Mouse (Mus musculus) lung, postnatal 0 days (tissue): ENCODE measurements around the gene Rps6ka2. TPM values are rescaled to one million over a fixed set of nuclear protein-coding genes. Genes with fewer than 3 reads are reported as not detected.

Experiments used
- ATAC-seq: fragments of 200-750 bp; cut with Nextera tagmentation; 2 replicates; pipeline ENCODE4 v1.8.0; 2017; ENCODE audit warnings: moderate library complexity
- DNase-seq: peaks from one replicate; pipeline ENCODE4 v3.0.0-alpha.2; 2016; ENCODE audit warnings: low spot score
- H3K27ac ChIP-seq: fragments of 300-500 bp; sonication (generic); 2 replicates; pipeline ENCODE4 v1.5.1; 2014; ENCODE audit warnings: antibody characterized with exemption, mild to moderate bottlenecking, low read length, mixed read lengths
- H3K27me3 ChIP-seq: fragments of 300-500 bp; sonication (generic); replicated peaks from 2 replicates; pipeline ENCODE4 v1.6.1; 2014; ENCODE audit warnings: low read length, mixed read lengths; ENCODE audit not compliant: insufficient read depth
- H3K36me3 ChIP-seq: fragments of 300-500 bp; sonication (generic); 2 replicates; pipeline ENCODE4 v1.6.1; 2014; ENCODE audit warnings: low read length, mixed read lengths; ENCODE audit not compliant: insufficient read depth
- H3K4me1 ChIP-seq: fragments of 300-500 bp; sonication (generic); 2 replicates; pipeline ENCODE4 v1.6.1; 2014; ENCODE audit warnings: antibody characterized with exemption, low read depth, low read length, mixed read lengths; ENCODE audit not compliant: insufficient read depth
- H3K4me2 ChIP-seq: fragments of 300-500 bp; sonication (generic); replicated peaks from 2 replicates; pipeline ENCODE4 v1.6.1; 2014; ENCODE audit warnings: low read depth, mild to moderate bottlenecking, low read length, moderate library complexity, mixed read lengths
- H3K4me3 ChIP-seq: fragments of 300-500 bp; sonication (generic); 2 replicates; pipeline ENCODE4 v1.5.1; 2014; ENCODE audit warnings: low read depth, low read length
- H3K9ac ChIP-seq: fragments of 300-500 bp; sonication (generic); replicated peaks from 2 replicates; pipeline ENCODE4 v1.6.1; 2014; ENCODE audit warnings: low read depth, mild to moderate bottlenecking
- H3K9me3 ChIP-seq: fragments of 300-500 bp; sonication (generic); 2 replicates; pipeline ENCODE4 v1.6.1; 2016; ENCODE audit warnings: low read length, mixed read lengths
- CTCF ChIP-seq: IDR thresholded peaks from 2 replicates; pipeline ENCODE4 v1.5.1; 2016; ENCODE audit warnings: antibody characterized with exemption, mild to moderate bottlenecking
- EP300 ChIP-seq: IDR thresholded peaks from 2 replicates; pipeline ENCODE4 v1.6.1; 2016; ENCODE audit warnings: antibody characterized with exemption, mild to moderate bottlenecking, control low read depth
- WGBS: fragments of 180-500 bp; shearing (Covaris S2); extraction: QIAGEN DNeasy Blood & Tissue Kit; methylation state at CpG from one replicate; pipeline ENCODE4 v1.1.7; 2014; 5-methylcytosine and 5-hydroxymethylcytosine counted together
- polyA plus RNA-seq: library from polyadenylated mRNA; unstranded; fragments of >200 nt; fragmentation: Nextera tagmentation; extraction: Ambion mirVana; gene quantifications from 2 replicates; pipeline ENCODE4 v1.2.1, GENCODE M21; 2015

The Rps6ka2 gene
- polyA plus RNA-seq, 1 experiment from 2014 or later = 7.1 TPM

DNA sequence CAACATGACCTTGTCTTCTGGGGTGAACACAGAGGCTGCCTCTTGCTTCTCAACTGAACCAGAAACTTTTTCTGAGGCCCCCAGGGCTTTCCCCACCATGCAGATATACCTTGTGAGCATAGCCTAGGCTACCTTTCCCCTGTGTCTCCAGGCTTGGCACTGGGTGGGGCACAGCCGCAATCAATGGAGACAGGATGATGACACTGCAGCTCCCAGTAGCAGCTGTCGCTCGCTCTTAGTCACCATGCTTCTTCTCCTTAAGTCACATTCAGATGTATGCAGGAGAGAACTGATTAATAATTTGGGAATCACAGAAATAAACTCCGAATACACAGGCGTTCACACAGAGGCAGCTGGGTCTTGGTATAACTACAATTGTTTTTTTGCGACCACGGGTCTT is 4.4 kb upstream of the Rps6ka2 start:
- WGBS = 91% methylated on average over 7 of the region's 7 CpGs
- TF ChIP-seq EP300 = no peak
- TF ChIP-seq CTCF = no peak
- ATAC-seq = no peak

DNA sequence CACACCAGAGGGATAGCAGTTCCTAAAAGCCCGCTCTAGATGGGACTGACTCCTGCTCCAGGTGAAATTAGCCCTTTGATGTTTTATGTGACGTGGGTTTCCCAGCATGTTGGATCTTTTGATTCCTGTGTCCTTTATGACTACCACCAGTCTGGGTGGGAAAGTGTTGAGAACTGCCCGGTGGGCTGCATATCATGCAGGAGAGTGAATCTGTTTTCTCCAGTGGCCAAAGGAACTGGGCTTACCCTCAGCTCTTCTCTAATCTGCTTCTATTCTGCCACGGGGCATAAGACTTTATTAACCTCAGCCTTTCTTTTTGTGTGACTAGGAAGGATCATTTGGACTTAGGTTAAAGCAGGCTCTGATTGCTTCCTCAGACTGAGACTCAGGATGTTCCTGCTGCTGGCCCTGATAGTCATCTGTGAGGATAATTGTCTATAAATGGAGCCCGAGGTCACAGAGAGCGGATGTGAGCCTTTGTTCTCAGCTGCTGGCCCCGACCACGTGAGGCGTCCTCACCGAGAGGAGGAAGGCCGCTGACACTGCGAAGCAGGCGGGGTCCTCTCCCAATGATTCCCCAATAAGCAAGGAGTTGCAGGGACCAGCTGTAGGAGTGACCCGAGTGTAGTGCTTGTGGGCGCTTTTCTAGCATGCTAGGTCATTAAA is 821 bp upstream of the Rps6ka2 start:
- H3K36me3 ChIP-seq = no peaks in the 10 kb centered on the region
- H3K4me3 ChIP-seq = peak overlapping the region; percentile 26
- WGBS = 11% methylated on average over 15 of the region's 15 CpGs
- peak; percentile 47 for ATAC-seq
- DNase-seq = peak; percentile 72
- H3K4me1 ChIP-seq = peaks cover 7% of the 10 kb centered on the region; the same call in 1 of the 2 replicates
- TF ChIP-seq CTCF (no peak), EP300 (peak; percentile 79)
- H3K4me2 ChIP-seq = peak overlapping the region; percentile 71
- H3K27ac ChIP-seq = peak overlapping the region; percentile 89
- H3K9ac ChIP-seq = 0 out of 2 replicates have a peak overlapping the region, but pooled peaks have one; percentile 8
- H3K27me3 ChIP-seq = no peaks in the 10 kb centered on the region
- H3K9me3 ChIP-seq = no peaks in the 10 kb centered on the region

More for the DNA sequence above, 4.4 kb upstream of the Rps6ka2 start:
- no peak overlapping the region for H3K4me3 ChIP-seq
- no peak overlapping the region for H3K9ac ChIP-seq
- H3K27me3 ChIP-seq = no peaks in the 10 kb centered on the region
- no peaks in the 10 kb centered on the region for H3K36me3 ChIP-seq
- peaks cover 5% of the 10 kb centered on the region; the same call in 1 of the 2 replicates for H3K4me1 ChIP-seq
- H3K9me3 ChIP-seq = no peaks in the 10 kb centered on the region
- no peak for DNase-seq
- no peak overlapping the region for H3K4me2 ChIP-seq
- no peak overlapping the region for H3K27ac ChIP-seq

DNA sequence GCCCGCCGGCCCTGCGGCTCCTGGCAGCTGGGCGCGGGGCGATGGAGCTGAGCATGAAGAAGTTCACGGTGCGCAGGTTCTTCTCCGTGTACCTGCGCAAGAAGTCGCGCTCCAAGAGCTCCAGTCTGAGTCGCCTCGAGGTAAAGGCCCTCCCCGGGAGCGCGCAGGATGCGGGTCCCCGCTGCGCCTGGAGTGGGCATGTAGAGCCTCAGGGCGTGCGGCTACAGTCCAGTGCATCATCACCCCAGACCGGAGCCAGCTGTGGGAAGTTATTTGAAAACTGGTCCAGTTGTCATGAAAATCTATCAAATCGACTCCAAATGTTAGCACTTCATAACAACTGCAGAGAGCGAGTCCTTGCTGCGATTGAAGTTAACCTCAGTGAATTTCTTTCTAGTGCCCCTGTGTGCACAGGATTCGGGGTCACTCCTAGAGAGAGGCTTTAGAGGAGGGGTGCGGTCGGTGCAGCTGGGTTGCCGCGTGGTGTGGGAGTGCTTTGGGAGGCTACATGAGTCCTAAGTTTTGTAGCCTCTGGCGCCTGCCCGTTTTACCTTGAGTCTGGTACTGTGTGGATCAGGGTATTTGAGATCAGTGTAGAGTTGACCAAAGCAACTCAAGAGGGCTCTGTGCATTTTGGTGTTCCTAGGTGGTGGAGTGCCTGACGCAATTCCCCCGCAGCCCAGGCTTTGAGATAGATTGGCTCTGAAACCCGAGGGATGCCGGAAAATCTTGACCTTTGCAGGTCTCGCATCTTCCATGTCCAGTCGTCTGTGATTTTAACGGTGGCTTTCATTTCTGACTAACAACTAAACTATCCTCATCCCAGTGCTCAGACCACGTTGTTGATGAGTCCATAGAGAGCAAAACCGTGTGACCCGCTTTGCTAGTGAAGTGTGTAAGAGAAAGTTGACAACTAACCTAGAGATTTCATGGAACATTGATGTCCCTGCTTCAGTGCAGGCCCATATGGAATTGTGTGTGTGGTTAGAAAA is 685 bp downstream of the Rps6ka2 start:
- DNase-seq (no peak), ATAC-seq (peak; percentile 3)
- peak overlapping the region; percentile 92 for H3K4me2 ChIP-seq
- peak overlapping the region; percentile 62 for H3K9ac ChIP-seq
- H3K36me3 ChIP-seq = no peaks in the 10 kb centered on the region
- peak overlapping the region; percentile 78 for H3K4me3 ChIP-seq
- H3K4me1 ChIP-seq = peaks cover 7% of the 10 kb centered on the region; the same call in 1 of the 2 replicates
- no peaks in the 10 kb centered on the region for H3K9me3 ChIP-seq
- peak overlapping the region; percentile 76 for H3K27ac ChIP-seq
- no peak for TF ChIP-seq EP300
- TF ChIP-seq CTCF = no peak
- H3K27me3 ChIP-seq = no peaks in the 10 kb centered on the region
- 4% methylated on average over 42 of the region's 43 CpGs for WGBS

DNA sequence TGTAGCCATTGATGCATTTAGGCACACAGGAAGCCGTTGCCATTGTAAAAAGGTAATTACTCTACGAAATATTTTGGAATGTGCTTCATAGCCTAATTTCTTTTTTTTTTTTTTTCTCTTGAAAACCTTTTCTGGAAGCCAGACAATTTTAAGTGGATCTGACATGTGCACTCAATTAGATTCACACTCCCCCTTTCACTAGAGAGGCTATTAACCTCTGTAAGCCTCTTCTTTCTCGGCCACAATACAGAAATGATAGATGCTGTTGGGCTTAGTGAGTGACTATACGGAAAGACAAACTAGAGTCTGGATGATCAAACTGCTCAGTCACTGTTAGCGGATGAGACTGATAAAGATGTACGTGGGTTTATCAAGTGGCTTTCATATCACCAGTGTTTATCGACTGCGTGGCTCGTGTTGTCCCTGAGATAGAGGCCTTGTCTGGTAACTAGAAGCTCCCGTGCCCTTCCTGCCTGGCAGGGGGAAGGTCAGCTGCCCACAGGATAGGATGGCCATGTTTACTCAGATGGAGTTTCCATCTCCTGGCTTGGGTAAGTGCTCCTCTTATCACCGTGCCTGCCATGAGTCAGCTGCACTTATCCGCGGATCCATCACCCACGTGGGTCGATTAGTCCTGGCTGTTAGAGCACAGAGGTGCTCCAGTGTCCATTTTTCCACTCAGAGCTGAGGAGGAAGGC is 3.6 kb downstream of the Rps6ka2 start:
- ATAC-seq (no peak), DNase-seq (no peak)
- Histone ChIP-seq H3K4me3 (no peak overlapping the region), H3K4me2 (no peak overlapping the region), H3K27me3 (no peaks in the 10 kb centered on the region), H3K9me3 (no peaks in the 10 kb centered on the region), H3K27ac (no peak overlapping the region), H3K9ac (no peak overlapping the region), H3K36me3 (no peaks in the 10 kb centered on the region), H3K4me1 (peaks cover 7% of the 10 kb centered on the region; the same call in 1 of the 2 replicates)
- WGBS = 31% methylated on average over 15 of the region's 15 CpGs
- TF ChIP-seq CTCF (no peak), EP300 (no peak)

DNA sequence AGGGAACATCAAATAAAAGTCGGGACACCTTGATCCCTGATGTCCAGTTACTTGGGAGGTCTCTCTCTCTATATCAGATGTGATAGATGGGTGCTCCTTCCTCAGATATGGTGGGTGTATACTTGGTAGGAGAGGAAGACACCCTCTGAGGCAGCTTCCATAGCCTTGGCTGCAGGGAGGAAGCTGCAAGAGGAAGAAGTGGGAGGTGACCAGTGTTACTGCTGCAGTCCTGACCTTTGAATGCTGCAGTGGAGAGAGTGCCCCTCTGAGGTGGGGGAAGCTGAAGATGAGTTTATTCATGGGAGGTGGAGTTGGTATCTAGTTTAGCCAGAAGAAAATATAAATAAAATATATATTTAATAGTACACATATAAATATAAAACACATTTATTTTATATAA is 5.4 kb downstream of the Rps6ka2 start:
- DNase-seq = no peak
- WGBS = 59% methylated on average over 1 of the region's 1 CpGs
- Histone ChIP-seq H3K9me3 (no peaks in the 10 kb centered on the region), H3K27ac (no peak overlapping the region), H3K27me3 (no peaks in the 10 kb centered on the region), H3K4me1 (peaks cover 2% of the 10 kb centered on the region; the same call in 1 of the 2 replicates), H3K36me3 (no peaks in the 10 kb centered on the region), H3K4me2 (no peak overlapping the region), H3K4me3 (no peak overlapping the region), H3K9ac (no peak overlapping the region)
- no peak for ATAC-seq
- TF ChIP-seq CTCF = no peak
